Mouse (Mus musculus) frontal cortex, adult (tissue): ENCODE results near the gene Cacnb3.

Source experiments
- ATAC-seq: cut with Nextera tagmentation; 2 replicates; pipeline ENCODE4 v1.9.2; 2017; ENCODE audit warnings: mild to moderate bottlenecking, moderate library complexity, mixed read lengths; ENCODE audit not compliant: low TSS enrichment

Cacnb3 gene

DNA sequence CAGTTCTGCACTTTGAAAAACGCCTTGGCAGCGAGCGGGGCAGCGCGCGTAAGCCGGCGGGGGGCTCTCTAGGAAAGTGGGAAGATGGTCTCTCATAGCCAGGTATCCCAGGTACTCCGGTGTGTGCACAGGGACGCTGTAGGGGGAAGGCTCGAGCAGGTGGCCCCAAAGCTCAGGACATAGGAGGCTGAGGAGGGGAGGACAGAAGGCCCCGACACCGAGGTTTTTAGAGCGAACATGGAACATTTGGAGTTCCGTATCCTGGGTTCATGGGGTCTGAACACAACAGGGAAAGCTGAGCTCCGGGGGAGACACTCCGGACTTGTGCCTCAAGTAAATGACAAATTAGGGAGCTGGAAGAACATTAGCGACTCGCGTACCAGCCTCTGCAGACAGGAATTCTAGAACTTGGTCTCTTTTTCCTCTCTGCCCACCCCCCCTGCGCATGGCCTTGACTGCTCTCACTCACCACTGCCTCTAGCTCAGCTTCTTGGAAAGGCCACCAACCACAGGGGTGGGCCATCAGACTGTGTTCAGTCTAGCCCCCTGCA, 4.7 kb downstream of the Cacnb3 start:
- no peak for ATAC-seq

DNA sequence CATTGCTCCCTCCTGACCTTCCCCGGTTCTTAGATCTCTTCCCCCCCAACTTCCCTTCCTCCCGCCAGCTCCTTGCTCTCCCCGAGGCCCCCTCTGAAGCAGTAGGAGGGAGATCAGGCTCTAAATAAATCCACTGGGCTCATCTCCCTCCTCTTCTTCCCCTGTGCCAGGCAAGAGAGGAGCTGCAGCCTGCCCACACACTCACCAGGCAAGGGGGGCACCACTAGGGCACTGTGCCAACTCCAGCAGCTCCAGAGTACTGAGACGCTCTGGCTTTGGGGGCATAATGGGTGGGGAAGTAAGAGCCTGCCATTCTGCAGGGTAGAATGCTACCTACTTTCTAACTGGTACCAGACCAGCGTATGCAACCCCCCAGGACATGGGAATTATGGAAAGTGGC, 5.9 kb downstream of the Cacnb3 start:
- peak; percentile 48; the same call in 1 of the 2 replicates for ATAC-seq

DNA sequence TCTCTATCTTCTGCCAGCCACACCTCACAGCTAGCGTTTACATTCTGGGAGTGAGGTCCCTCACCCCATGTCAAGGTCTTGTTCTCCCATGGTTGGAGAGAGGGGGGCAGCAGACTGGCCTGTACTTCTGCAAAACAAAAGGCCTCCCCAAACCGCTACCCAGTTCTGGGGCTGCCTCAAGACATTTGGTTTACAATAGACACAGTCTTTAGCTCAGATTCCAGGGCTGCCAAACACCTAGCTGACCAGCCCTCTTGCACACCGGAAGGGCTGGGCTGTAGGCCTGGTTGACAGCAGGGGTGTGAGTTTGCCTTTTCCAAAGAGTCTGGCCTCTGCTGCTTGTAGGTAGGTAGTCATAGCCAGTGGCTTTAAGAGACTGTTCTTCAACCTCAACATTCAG, 6.5 kb downstream of the Cacnb3 start:
- no peak for ATAC-seq

DNA sequence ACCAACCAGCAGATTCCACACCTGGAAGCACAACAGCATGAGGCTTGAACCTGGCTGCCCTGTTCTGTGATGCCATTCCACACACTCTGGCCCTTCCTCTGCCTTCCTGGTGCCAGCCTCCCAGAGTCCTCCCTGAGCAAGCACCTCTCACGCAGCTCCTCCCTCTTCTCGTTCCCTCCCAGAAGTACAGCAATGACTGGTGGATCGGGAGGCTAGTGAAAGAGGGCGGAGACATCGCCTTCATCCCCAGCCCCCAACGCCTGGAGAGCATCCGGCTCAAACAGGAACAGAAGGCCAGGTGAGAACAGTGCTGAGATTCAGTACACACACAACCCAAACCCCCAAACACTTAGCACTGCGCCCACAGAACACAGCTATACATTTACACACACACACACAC, 9.5 kb downstream of the Cacnb3 start:
- ATAC-seq = no peak

DNA sequence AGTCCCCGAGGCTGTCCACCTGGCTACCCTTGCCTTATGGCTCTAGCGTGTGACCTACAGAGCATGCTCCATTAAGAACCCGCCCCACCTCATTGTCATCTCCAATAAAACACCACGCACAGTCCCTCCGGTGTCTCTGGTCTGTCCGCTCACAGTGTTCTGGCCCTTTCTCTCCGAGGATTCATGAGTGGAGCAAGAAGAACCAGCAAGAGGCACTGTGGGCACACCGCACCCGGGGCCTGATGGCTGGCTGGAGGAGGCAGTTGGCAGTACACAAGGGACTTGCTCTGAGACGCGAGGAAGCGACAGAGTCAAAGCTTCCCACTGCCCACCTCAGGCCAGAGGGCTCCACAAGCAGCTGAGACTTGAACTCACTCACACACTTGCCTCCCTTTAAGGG, 13.8 kb downstream of the Cacnb3 start:
- ATAC-seq = peak; percentile 21; the same call in 1 of the 2 replicates

DNA sequence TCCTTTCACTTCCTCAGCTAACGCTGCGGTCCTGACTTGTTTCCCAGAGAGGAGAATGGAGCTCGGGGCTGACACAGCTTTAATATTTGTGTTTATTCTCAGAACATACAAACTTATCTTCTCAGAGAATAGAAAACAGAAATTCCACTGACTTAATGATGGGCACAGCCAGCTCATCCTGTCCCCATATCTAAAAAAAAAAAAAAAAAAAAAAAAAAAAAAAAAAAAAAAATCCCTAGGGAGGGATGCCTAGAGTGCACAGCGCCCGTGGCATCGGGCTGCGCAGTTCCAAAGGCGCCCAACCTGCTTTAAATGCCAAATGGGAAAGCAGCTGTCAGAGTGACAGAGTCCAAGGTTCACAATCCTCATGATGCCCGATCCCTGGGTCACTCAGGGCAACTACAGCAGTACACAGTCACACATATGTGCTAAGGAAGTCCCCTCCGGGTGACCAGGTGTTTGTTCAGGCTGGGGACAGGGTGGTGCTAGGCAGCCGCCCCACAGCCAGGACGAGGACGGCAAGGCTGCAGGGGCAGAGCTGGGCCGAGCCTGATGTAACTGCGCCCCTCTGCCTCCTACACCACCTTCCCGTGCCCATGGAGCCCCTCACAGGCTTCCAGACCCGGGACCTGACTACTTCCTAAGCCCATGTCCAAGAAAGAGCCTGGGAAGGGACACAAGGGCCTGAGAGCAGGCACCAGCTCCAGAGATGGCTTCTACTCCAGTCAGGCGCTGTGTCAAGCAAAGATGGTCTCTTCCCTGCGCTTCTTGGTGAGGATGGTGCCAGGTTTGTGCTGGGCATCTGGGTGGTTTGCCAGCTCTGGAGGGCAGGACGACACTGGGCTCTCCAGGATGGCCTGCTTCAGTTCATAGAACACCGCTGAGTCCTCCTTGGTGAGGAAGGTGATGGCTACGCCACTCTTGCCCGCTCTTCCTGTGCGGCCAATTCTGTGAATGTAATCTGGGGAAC, 14.7 kb downstream of the Cacnb3 start:
- no peak for ATAC-seq

DNA sequence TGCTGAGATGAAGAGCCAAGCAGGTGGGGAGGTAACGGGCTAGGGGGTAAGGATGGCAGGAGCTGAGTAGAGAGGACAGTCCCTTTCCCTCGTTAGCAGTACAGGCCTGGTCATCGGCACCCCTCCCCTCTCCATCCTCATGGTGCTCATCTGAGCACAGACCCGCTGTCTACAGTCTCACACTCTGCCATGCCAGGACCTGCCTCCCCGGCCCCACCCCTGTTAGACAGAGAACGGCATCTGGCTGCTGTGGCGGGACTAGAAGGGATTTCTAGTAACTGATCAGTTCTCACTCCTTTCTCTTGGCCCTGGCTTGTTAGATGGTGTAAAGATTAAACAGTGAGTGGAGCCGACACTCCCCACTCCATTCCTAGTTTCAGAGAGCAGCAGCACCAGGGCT, 16.1 kb downstream of the Cacnb3 start:
- no peak for ATAC-seq

DNA sequence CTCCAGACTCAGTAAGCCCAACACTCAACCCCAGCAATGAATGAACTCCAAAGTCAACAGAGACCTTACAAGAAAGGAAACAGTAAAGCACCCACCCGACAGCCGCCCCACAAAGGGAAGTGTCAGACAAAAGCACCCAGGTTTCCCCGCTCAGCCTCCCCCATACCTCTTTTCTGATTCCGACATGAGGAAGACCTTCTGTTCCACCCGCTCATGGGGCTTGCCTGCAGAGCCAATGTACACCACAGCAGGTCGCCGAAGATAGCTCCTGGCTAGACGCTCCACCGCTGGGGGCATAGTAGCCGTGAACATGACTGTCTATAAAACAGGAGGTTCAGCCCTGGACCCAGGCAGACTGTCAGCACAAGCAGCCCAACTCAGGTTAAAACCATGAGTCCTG, 16.7 kb downstream of the Cacnb3 start:
- no peak for ATAC-seq

DNA sequence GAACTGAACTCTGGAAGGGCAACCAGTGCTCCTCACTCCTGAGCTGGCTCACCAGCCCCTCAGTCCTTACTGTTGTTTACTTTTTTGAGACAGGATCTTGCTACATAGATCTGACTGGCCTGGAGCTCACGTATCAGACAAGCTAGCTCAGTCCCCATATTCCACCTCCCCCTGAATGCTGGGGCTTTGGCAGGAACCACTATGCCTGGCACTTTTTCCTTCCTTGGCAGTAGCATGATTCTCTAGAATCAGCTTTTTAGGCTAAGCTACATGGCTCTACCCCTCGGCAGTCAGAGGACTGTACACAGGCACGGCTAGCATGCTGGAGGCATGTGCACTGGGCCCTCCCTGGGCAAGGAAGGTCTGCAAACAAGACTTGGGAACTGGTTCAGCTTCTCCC, 17.4 kb downstream of the Cacnb3 start:
- peak; percentile 47 for ATAC-seq

DNA sequence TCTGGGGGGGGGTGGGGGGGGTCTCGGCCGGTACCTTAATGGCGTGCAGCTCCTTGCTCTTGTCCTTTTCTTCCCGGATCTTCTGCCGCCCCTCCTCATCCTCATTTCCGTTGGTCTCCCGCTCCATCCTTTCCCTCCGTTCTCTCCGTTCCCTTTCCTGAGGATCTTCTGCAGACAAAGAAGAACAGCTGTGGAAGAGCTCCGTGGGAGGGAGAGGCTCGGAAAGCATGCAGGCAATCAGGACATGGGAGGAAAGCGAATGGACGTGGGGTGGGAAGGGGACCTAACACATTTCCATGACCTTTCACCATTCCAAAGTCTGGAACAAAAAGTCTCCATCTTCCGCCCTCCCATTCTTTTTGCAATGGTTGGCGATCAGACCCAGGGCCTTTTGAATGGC, 20.8 kb downstream of the Cacnb3 start:
- peak; percentile 56; the same call in 1 of the 2 replicates for ATAC-seq

DNA sequence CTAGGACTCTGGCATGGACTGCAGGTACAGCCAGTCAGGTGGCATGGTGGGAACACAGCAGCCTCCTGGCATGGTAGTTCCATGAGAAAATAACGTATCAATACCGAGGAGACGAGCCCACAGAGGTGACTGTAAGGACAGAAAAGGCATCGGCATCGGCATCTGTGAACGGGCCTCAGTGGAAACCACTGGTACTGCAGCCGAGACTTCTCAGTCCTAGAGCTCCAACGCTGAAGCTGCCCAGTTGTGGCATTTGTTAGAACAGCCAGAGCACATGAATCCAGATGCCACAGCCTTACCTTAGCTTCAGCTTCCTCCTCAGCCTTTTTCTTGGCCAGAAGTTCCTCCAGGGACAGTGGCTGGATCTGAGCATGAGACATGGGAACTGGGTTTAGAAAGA, 21.5 kb downstream of the Cacnb3 start:
- ATAC-seq = no peak

DNA sequence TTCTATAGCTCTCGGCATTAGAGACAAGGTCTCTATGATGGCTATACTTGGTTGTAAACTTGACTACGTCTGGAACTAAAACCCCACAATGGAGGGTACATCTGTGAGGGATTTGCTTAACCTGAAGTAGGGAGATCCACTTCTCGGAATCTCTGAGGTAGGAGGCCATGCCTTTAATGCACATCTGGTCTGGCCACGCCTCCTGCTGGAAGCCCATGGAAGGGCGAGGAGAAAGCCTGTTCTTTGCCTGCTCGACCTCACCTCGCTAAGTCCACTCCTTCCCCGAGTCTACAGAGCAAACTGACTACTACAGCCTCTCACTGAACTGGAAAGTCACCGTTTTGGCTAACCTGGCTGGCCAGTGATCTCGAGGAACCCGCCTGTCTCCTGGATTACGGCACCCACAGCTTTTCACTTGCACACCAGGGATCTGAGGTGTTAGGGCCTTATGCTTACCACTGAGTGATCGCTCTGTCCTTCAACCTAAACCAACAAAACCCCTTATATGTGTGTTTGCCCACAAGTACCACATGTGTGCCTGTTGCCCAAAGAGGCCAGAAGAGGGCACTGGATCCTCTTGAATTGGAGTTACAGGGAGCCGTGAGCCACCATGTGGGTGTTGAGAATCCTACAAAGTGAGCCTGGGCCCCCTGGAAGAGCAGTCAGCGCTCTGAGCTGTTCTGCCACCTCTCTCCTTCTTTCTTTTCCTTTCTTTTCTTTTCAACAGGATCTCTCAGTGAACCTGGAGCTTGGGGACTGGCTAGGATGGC, 26.5 kb downstream of the Cacnb3 start:
- ATAC-seq = no peak

DNA sequence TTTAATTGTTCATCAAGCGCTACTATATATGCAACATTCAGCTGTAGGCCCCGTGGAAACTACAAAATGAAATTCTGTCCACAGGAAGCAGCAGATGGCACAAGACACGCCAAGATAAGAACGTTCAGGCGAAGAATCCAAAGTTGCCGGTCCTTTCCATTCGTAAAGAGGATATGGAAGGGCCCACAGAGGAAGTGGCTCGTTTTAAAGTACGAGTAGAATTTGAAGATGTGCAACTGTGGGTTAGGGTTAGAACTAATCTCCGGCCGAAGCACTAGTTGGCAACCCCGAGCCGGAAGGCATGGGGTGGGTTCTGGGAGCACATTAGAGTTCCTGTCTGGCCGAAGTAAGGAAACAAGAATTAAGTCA, 31.5 kb downstream of the Cacnb3 start:
- peak; percentile 6; the same call in 1 of the 2 replicates for ATAC-seq

DNA sequence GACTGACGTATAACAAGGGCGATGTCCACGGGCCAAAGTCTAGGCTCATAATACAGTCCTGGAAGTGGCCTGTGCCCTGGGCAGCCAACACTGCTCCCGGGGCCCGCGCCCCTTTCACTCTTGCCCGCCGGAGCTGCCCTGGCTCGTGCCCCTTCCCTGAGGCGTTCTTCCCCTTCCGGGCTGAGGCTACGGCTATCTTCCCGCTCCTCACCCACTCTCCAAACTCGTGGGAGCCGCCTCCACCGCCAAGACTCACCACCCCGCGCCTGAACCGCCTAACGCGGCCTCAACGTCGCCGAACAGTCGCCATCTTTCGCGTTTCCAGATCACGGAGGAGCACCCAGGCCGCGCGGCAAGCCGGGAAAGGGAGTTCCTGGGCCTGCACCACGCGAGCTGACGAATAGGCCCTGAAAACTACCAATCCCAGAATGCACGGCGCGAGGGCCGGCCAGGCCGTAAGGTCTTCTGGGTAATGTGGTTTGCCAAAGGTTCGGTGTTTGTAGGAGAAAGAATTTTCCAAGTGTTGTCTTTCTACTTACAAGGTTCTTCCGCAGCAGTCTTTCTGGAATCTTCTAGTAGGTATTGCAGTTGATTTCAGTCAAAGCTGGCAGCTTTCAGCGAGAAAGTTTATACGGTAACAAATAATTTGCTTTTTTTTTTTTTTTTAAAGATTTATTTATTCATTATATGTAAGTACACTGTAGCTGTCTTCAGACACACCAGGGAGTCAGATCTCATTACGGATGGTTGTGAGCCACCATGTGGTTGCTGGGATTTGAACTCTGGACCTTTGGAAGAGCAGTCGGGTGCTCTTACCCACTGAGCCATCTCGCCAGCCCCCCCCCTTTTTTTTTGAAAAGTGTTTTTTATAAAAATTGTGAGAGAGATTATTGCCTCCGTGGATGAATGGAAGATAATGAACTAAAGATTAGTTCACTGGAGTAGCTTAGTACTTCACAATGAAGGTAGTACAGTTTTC, 32.2 kb downstream of the Cacnb3 start, which contains the start of gene Ddx23:
TSS of gene Ddx23 (minus strand) at position 328 of the 979 bp plus-strand sequence.
- peak; percentile 96 for ATAC-seq

DNA sequence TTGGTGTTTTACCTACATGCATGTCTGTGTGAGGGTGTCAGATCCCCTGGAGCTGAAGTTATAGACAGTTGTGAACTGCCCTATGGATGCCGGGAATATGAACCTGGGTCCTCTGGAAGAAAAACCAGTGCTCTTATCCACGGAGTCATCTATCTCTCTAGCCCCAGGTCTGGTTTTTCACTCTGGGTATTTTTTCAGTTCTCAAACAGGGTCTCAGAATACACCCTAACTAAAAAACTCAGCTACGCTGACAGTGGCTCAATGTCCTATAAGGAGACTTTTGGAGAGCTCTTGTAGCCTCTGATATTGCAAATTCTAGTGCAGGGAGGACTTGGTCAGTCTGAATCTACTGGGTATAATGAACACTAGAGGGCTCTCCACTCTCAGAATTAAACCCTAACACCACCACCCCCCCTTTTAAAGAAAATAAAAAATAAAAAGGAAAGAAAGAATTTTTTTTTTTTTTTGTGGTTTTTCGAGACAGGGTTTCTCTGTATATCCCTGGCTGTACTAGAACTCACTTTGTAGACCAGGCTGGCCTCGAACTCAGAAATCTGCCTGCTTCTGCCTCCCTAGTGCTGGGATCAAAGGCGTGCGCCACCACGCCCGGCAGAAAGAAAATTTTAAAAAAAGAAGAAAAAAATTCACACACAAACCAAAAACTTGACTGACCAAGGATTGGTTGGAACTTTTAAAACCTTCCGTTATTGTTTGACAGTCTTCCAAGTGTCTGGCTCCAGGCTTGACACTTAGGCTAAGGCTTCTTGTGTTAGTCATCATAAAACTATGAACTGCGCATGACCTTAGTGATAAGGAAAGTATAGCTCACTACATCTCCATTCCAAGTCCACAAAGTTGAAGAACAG, 33.6 kb downstream of the Cacnb3 start:
- no peak for ATAC-seq

DNA sequence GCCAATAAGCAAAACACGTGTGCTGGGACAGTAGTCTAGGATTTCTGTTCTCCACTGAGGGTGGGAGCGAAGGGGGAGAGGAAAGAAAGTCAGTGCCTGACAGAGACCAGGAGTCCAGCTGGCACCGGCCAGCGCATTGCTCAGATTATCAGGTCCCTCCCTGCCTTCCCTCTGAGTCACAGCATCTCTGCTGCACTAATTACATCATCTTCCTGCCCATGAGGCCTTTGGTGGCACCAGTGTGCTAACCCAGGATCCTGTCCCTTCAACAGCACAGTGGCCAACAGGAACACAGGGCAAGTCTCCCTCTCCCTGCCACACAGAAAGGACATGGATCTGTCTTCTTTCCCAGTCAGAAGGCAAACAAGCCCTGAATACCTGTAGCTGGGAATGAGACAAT, 42.0 kb downstream of the Cacnb3 start:
- no peak for ATAC-seq

DNA sequence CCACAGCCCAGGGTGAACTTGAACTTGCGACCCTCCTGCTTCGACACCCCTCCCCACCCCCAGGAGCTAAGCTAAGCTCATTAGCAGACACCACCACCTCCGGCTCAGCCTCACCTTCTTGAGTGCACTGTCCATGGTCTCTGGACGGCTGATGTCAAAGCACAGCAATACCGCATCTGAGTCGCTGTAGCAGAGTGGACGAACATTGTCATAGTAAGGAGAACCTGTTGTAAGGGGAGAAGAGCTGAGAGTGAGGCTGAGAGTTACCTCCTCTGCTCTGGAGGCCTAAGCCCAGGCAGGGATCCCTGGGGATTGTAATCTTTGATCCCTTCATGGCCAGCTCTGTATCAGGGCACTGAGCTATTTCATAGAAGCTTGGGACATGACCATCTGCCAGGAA, 43.1 kb downstream of the Cacnb3 start:
- ATAC-seq = no peak

DNA sequence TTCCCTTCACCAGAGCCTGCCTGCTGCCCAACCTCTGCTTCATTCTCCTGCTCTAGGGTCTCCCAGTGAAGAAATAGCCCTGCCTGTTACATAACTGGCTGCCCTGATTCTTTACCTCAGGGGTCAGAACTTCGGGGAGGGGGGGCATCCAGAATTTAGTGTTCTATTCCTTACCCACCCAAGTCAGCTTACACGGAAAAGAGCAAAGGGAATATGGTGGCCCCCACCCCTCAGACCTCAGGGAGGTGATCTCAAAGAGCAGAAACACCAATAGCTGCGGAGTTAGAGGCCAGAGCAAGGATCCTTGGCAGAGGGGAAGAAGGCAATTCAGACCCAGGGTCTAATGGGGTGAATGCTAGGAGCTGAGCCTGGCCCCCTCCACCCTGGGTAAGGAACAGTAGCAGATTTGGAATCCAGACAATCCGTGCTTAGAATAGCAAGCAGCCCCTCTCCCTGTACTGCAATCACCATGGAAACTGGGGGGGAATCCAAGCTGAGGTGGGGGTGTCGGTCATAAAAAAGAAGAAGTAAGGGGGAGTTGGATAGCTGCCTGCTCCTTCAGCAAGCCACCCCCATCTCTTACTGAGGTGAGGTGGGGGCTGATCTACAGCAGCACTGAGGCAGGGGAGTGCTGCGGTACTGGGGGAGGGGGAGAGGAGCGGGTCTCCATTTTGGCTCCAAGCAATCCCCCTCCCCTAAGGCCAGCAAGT, 43.8 kb downstream of the Cacnb3 start:
- no peak for ATAC-seq

DNA sequence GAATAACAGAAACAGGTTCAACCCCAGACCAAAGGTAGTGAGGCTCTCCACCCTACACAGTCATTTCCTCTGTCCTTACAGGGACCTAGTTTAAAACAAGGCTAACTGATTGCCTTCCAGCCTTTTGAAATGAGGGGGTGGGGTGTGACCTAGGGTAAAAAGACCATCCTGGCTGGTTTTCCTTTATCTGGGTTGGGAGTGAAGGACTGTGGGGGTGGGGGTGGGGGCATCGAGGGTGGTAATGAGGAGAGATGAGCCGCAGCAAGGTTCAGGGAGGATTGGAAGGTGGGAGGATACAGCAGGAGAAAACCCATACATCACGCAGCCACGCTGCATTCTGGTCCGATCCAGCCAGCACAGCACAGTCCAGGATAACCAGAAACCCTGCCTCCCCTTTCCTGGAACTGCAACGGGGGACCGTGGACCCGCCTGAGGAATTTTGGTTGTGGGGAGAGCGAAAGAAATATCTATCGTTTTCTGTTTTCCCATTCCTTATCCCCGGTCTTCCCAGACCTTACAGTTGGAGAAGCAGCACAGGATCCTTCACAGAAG, 44.4 kb downstream of the Cacnb3 start:
- 0 out of 2 replicates have a peak, but pooled peaks have one; percentile 31 for ATAC-seq
